Mouse (Mus musculus): ENCODE measurements around the gene Lipt1. TPM values are rescaled to one million over a fixed set of nuclear protein-coding genes. Genes with fewer than 3 reads are reported as not detected.

Gene Lipt1
- polyA plus RNA-seq, 1 experiment = 8.5 TPM

- TF ChIP-seq POLR2A (IDR thresholded peaks at IDR 0.05; ENCODE audit: extremely low read depth, insufficient read depth, low read length) = no peak
- Histone ChIP-seq H3K4me3 (ENCODE audit: insufficient read depth, low read length) (no peak overlapping the region), H3K27ac (ENCODE audit: insufficient read depth, low read length) (no peak overlapping the region), H3K4me1 (ENCODE audit: control insufficient read depth, insufficient read depth, low read length) (peaks cover 1% of the 10 kb centered on the region; the same call in 1 of the 2 replicates)
Observed at GRCm38 (mm10) chr1:37868640-37869039, 2.9 kb upstream of the Lipt1 start.

- no peak overlapping the region for H3K4me3 ChIP-seq (ENCODE audit: insufficient read depth, low read length)
- TF ChIP-seq CTCF (IDR thresholded peaks at IDR 0.05; ENCODE audit: extremely low read depth, insufficient read depth, low read length) = no peak
- no peak for TF ChIP-seq POLR2A (IDR thresholded peaks at IDR 0.05; ENCODE audit: extremely low read depth, insufficient read depth, low read length)
- no peak overlapping the region for H3K27ac ChIP-seq (ENCODE audit: insufficient read depth, low read length)
- peaks cover 1% of the 10 kb centered on the region; the same call in 1 of the 2 replicates for H3K4me1 ChIP-seq (ENCODE audit: control insufficient read depth, insufficient read depth, low read length)
Observed at GRCm38 (mm10) chr1:37869362-37869761, 2.2 kb upstream of the Lipt1 start.

GRCm38 (mm10) chr1:37872131-37873067, 861 bp downstream of the Lipt1 start:
- Histone ChIP-seq H3K4me3 (ENCODE audit: insufficient read depth, low read length) (peak overlapping the region; percentile 31), H3K4me1 (ENCODE audit: control insufficient read depth, insufficient read depth, low read length) (peaks cover 1% of the 10 kb centered on the region; the same call in 1 of the 2 replicates), H3K27ac (ENCODE audit: insufficient read depth, low read length) (peak overlapping the region; percentile 47)
- TF ChIP-seq CTCF (IDR thresholded peaks at IDR 0.05; ENCODE audit: extremely low read depth, insufficient read depth, low read length) (no peak), POLR2A (IDR thresholded peaks at IDR 0.05; ENCODE audit: extremely low read depth, insufficient read depth, low read length) (no peak)

- H3K4me1 ChIP-seq (ENCODE audit: control insufficient read depth, insufficient read depth, low read length) = peaks cover 1% of the 10 kb centered on the region; the same call in 1 of the 2 replicates
- no peak overlapping the region for H3K27ac ChIP-seq (ENCODE audit: insufficient read depth, low read length)
- H3K4me3 ChIP-seq (ENCODE audit: insufficient read depth, low read length) = no peak overlapping the region; the same call in 1 of the 2 replicates
- TF ChIP-seq POLR2A (IDR thresholded peaks at IDR 0.05; ENCODE audit: extremely low read depth, insufficient read depth, low read length) = no peak
- no peak for TF ChIP-seq CTCF (IDR thresholded peaks at IDR 0.05; ENCODE audit: extremely low read depth, insufficient read depth, low read length)
Observed at GRCm38 (mm10) chr1:37873157-37873556, 1.6 kb downstream of the Lipt1 start.

- no peak overlapping the region for H3K27ac ChIP-seq (ENCODE audit: insufficient read depth, low read length)
- no peak for TF ChIP-seq CTCF (IDR thresholded peaks at IDR 0.05; ENCODE audit: extremely low read depth, insufficient read depth, low read length)
- no peak for TF ChIP-seq POLR2A (IDR thresholded peaks at IDR 0.05; ENCODE audit: extremely low read depth, insufficient read depth, low read length)
- peaks cover 1% of the 10 kb centered on the region; the same call in 1 of the 2 replicates for H3K4me1 ChIP-seq (ENCODE audit: control insufficient read depth, insufficient read depth, low read length)
- H3K4me3 ChIP-seq (ENCODE audit: insufficient read depth, low read length) = no peak overlapping the region
Observed at GRCm38 (mm10) chr1:37877736-37878460, 6.4 kb downstream of the Lipt1 start.

- Histone ChIP-seq H3K4me3 (ENCODE audit: insufficient read depth, low read length) (no peak overlapping the region), H3K27ac (ENCODE audit: insufficient read depth, low read length) (no peak overlapping the region), H3K4me1 (ENCODE audit: control insufficient read depth, insufficient read depth, low read length) (no peaks in the 10 kb centered on the region)
- TF ChIP-seq CTCF (IDR thresholded peaks at IDR 0.05; ENCODE audit: extremely low read depth, insufficient read depth, low read length) (no peak), POLR2A (IDR thresholded peaks at IDR 0.05; ENCODE audit: extremely low read depth, insufficient read depth, low read length) (no peak)
Observed at GRCm38 (mm10) chr1:37883411-37883810, 11.9 kb downstream of the Lipt1 start.

GRCm38 (mm10) chr1:37884451-37884850, 12.9 kb downstream of the Lipt1 start:
- no peaks in the 10 kb centered on the region for H3K4me1 ChIP-seq (ENCODE audit: control insufficient read depth, insufficient read depth, low read length)
- TF ChIP-seq CTCF (IDR thresholded peaks at IDR 0.05; ENCODE audit: extremely low read depth, insufficient read depth, low read length) (no peak), POLR2A (IDR thresholded peaks at IDR 0.05; ENCODE audit: extremely low read depth, insufficient read depth, low read length) (no peak)
- no peak overlapping the region for H3K4me3 ChIP-seq (ENCODE audit: insufficient read depth, low read length)
- no peak overlapping the region for H3K27ac ChIP-seq (ENCODE audit: insufficient read depth, low read length)

GRCm38 (mm10) chr1:37889206-37889605, 17.7 kb downstream of the Lipt1 start:
- no peaks in the 10 kb centered on the region for H3K4me1 ChIP-seq (ENCODE audit: control insufficient read depth, insufficient read depth, low read length)
- H3K4me3 ChIP-seq (ENCODE audit: insufficient read depth, low read length) = peak overlapping the region; percentile 58; the same call in 1 of the 2 replicates
- no peak for TF ChIP-seq POLR2A (IDR thresholded peaks at IDR 0.05; ENCODE audit: extremely low read depth, insufficient read depth, low read length)
- no peak for TF ChIP-seq CTCF (IDR thresholded peaks at IDR 0.05; ENCODE audit: extremely low read depth, insufficient read depth, low read length)
- H3K27ac ChIP-seq (ENCODE audit: insufficient read depth, low read length) = no peak overlapping the region

- no peak within 1 kb of the TSS for H3K27ac ChIP-seq (ENCODE audit: insufficient read depth, low read length)
- no peaks in the 10 kb centered on the region for H3K4me1 ChIP-seq (ENCODE audit: control insufficient read depth, insufficient read depth, low read length)
- peak within 1 kb of the TSS; percentile 58 for H3K4me3 ChIP-seq (ENCODE audit: insufficient read depth, low read length)
- no peak for TF ChIP-seq CTCF (IDR thresholded peaks at IDR 0.05; ENCODE audit: extremely low read depth, insufficient read depth, low read length)
- peak; percentile 87 for TF ChIP-seq POLR2A (IDR thresholded peaks at IDR 0.05; ENCODE audit: extremely low read depth, insufficient read depth, low read length)
Observed at GRCm38 (mm10) chr1:37890025-37890652, 18.6 kb downstream of the Lipt1 start, which contains the start of the genes Mitd1 and Mrpl30. Gene Mitd1, minus strand, starts transcription at chr1:37890411. Gene Mrpl30, plus strand, starts transcription at chr1:37890477.

Measured in cortical plate, adult 2 months (tissue).